Mouse (Mus musculus) embryonic facial prominence, embryonic 14.5 days (tissue): ENCODE measurements around the gene H2-DMa. TPM values are rescaled to one million over a fixed set of nuclear protein-coding genes. Genes with fewer than 3 reads are reported as not detected.

Source experiments
- ATAC-seq: fragments of 200-750 bp; cut with Nextera tagmentation; 2 replicates; pipeline ENCODE4 v1.8.0; 2017; ENCODE audit warnings: low read depth, moderate number of reproducible peaks, moderate TSS enrichment
- DNase-seq: peaks from one replicate; pipeline ENCODE4 v3.0.0-alpha.2; 2015; ENCODE audit warnings: low spot score
- H3K27ac ChIP-seq: fragments of 300-500 bp; sonication (generic); replicated peaks from 2 replicates; pipeline ENCODE4 v1.5.1; 2014; ENCODE audit warnings: low read depth, mild to moderate bottlenecking, low read length, moderate library complexity
- H3K27me3 ChIP-seq: fragments of 300-500 bp; sonication (generic); replicated peaks from 2 replicates; pipeline ENCODE4 v1.6.1; 2014; ENCODE audit warnings: low read length; ENCODE audit not compliant: control insufficient read depth, insufficient read depth
- H3K36me3 ChIP-seq: fragments of 300-500 bp; sonication (generic); 2 replicates; pipeline ENCODE4 v1.6.1; 2014; ENCODE audit warnings: low read length, mixed read lengths; ENCODE audit not compliant: control insufficient read depth, insufficient read depth
- H3K4me1 ChIP-seq: fragments of 300-500 bp; sonication (generic); 2 replicates; pipeline ENCODE4 v1.6.1; 2014; ENCODE audit warnings: antibody characterized with exemption, low read length; ENCODE audit not compliant: control insufficient read depth, insufficient read depth
- H3K4me2 ChIP-seq: fragments of 300-500 bp; sonication (generic); 2 replicates; pipeline ENCODE4 v1.6.1; 2014; ENCODE audit warnings: low read depth, mild to moderate bottlenecking, low read length, moderate library complexity, mixed read lengths
- H3K4me3 ChIP-seq: fragments of 300-500 bp; sonication (generic); 2 replicates; pipeline ENCODE4 v1.5.1; 2014; ENCODE audit warnings: low read depth, mild to moderate bottlenecking, low read length
- H3K9ac ChIP-seq: fragments of 300-500 bp; sonication (generic); 2 replicates; pipeline ENCODE4 v1.6.1; 2014; ENCODE audit warnings: low read depth, mild to moderate bottlenecking, low read length, moderate library complexity, mixed read lengths
- H3K9me3 ChIP-seq: fragments of 300-500 bp; sonication (generic); 2 replicates; pipeline ENCODE4 v1.6.1; 2016; ENCODE audit warnings: low read length; ENCODE audit not compliant: control insufficient read depth
- WGBS: fragments of 180-500 bp; shearing (Covaris S2); extraction: QIAGEN DNeasy Blood & Tissue Kit; methylation state at CpG from one replicate; pipeline ENCODE4 v1.1.7; 2014; 5-methylcytosine and 5-hydroxymethylcytosine counted together
- polyA plus RNA-seq: library from polyadenylated mRNA; unstranded; fragments of >200 nt; fragmentation: Nextera tagmentation; extraction: Ambion mirVana; gene quantifications from 2 replicates; pipeline ENCODE4 v1.2.1, GENCODE M21; 2014

The H2-DMa gene
- polyA plus RNA-seq, 1 experiment from 2014 or later: 14.9 TPM

DNA sequence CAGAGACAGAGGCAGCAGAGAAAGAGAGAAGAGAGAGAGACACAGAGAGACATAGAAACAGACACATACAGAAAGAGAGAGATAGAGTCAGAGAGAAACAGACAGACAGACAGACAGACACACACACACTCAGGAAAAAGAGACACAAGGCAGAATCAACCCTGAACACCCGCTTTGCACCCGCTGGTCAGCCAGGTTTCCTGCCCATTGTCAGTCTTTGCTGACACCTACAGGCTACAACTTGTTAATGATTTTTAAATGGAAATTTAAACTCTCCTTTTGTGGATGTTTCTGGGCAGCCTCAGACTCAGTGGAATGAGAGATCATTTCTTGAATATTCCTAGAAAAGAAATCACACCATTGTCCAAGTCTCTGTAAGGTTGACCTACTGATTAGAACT lies 49.9 kb downstream of the H2-DMa start:
- no peak for ATAC-seq
- 7% methylated on average over 2 of the region's 2 CpGs for WGBS
- Histone ChIP-seq H3K4me3 (no peak overlapping the region), H3K9ac (no peak overlapping the region), H3K27ac (no peak overlapping the region), H3K4me2 (no peak overlapping the region), H3K9me3 (peaks cover 7% of the 10 kb centered on the region; the same call in 1 of the 2 replicates), H3K4me1 (no peaks in the 10 kb centered on the region), H3K36me3 (no peaks in the 10 kb centered on the region), H3K27me3 (no peaks in the 10 kb centered on the region)
- peak; percentile 67 for DNase-seq

DNA sequence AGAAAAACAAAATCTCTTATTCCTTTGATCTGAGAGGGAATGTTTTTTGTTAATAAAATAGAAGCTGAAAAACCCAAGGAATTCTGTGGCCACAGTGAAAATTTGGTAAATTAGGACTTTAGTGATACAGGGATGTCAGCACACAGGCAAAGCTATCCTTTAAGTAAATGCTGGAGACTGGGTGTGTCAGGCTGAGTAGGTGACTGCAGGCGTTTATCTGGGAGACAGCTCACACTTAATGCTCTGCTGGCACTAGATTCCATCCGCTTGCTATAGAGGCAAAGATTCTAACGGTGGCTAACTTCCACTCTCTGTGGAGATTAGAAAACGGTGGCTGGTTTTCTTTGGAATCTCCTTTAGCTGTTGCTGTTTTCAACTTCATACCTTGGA lies 51.1 kb downstream of the H2-DMa start:
- H3K27me3 ChIP-seq: no peaks in the 10 kb centered on the region
- H3K36me3 ChIP-seq: no peaks in the 10 kb centered on the region
- DNase-seq: no peak
- H3K4me3 ChIP-seq: no peak overlapping the region
- H3K4me1 ChIP-seq: no peaks in the 10 kb centered on the region
- H3K4me2 ChIP-seq: no peak overlapping the region
- H3K27ac ChIP-seq: no peak overlapping the region
- H3K9ac ChIP-seq: no peak overlapping the region
- no peak for ATAC-seq
- WGBS: 27% methylated on average over 4 of the region's 4 CpGs
- peaks cover 7% of the 10 kb centered on the region; the same call in 1 of the 2 replicates for H3K9me3 ChIP-seq

DNA sequence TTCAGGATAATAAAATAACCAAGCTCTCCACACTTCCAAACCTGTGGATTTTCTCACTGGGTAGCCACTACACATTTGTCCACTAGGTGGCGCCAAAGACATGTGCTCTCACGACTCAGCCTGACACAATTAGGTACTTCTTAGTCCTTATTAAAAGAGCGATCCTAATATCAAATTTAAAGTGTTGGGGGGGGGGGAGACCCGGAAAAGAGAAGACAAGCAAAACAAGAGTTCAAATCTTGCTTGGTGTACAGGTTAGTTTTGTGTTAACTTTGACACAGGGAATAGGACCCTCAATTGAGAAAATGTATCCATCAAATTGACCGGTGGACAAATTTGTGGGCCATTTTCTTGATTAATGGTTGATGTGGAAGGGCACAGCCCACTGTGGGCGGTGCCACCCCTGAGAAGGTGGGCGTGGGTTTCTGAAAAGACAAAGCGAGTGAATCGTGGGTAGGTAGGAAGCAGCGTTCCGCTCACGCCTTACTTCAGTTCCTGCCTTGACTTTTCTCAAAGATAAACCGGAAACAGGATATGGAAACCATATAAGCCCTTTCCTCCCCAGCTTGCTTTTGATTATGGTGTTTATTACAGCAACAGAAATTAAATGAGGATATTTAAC lies 51.6 kb downstream of the H2-DMa start:
- 40% methylated on average over 13 of the region's 13 CpGs for WGBS
- no peak overlapping the region for H3K4me3 ChIP-seq
- ATAC-seq (no peak), DNase-seq (peak; percentile 69)
- peaks cover 7% of the 10 kb centered on the region; the same call in 1 of the 2 replicates for H3K9me3 ChIP-seq
- H3K4me2 ChIP-seq: no peak overlapping the region
- no peak overlapping the region for H3K27ac ChIP-seq
- no peaks in the 10 kb centered on the region for H3K4me1 ChIP-seq
- no peaks in the 10 kb centered on the region for H3K27me3 ChIP-seq
- H3K9ac ChIP-seq: no peak overlapping the region
- H3K36me3 ChIP-seq: no peaks in the 10 kb centered on the region

DNA sequence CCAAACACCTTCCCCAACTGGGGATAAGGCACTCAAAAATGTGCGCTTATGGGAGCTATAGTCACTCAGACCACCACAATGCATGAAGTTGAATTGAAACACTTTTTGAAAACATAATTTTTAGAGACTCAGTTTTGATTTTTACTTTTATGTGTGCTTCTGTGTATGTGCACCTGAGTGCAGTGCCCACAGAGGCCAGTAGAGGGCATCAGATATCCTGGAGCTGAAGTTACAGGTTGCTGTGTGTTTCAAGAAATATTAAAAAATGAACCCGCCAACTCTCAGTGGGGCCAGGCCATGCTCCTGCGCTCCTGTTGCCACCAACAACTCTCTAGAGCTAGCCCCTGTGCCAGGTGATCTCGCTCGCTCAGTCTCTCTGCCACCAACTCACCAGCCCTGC lies 53.2 kb downstream of the H2-DMa start:
- DNase-seq (no peak), ATAC-seq (no peak)
- no peaks in the 10 kb centered on the region for H3K36me3 ChIP-seq
- H3K9ac ChIP-seq: no peak overlapping the region
- H3K4me1 ChIP-seq: no peaks in the 10 kb centered on the region
- H3K4me3 ChIP-seq: no peak overlapping the region
- H3K9me3 ChIP-seq: peaks cover 17% of the 10 kb centered on the region; the same call in 1 of the 2 replicates
- WGBS: 94% methylated on average over 5 of the region's 5 CpGs
- H3K27ac ChIP-seq: no peak overlapping the region
- H3K4me2 ChIP-seq: no peak overlapping the region
- H3K27me3 ChIP-seq: no peaks in the 10 kb centered on the region

DNA sequence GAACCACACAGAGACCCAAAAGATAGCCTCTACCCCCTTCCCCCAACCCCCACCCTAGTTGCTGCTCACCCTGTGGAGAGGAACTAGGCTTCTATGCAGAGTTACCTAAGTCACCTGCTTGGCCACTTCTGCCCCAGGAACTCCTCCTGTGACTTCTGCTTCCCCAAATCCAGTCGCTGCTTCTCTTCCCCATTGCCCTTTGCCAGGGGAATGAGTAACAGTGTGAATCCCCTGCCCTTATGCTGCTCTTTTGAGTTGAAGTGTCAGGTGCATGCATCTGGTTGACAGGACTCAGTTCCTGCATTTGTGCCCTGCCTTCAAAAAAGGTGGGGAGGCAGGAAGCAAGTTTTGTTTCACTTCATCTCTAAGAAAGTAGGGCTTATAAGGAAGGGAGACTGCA lies 54.7 kb downstream of the H2-DMa start:
- no peaks in the 10 kb centered on the region for H3K27me3 ChIP-seq
- H3K4me1 ChIP-seq: no peaks in the 10 kb centered on the region
- no peak overlapping the region for H3K9ac ChIP-seq
- WGBS: 50% methylated on average over 1 of the region's 1 CpGs
- DNase-seq (no peak), ATAC-seq (no peak)
- H3K27ac ChIP-seq: no peak overlapping the region
- peaks cover 18% of the 10 kb centered on the region; the same call in 1 of the 2 replicates for H3K9me3 ChIP-seq
- H3K4me3 ChIP-seq: no peak overlapping the region
- H3K4me2 ChIP-seq: no peak overlapping the region
- no peaks in the 10 kb centered on the region for H3K36me3 ChIP-seq

DNA sequence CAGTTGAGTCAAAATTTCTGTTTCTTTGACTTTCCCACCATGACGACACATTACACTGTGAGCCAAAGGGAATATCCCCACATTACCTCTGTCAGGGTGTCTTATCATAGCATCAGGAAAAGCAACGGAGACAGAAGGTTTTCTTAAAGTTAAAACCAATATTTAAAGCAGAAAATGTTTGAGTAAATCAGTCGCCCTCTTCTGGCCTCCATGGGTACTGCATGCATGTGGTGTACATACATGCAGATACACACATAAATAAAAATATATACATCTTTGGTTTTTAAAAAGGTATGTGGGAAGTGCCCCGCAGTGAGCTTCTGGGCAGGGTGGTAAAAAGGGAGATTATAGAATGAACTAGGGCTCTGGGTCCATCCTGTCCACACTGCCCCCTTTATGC lies 57.8 kb downstream of the H2-DMa start:
- Histone ChIP-seq H3K9ac (no peak overlapping the region), H3K9me3 (peaks cover 17% of the 10 kb centered on the region; the same call in 1 of the 2 replicates), H3K36me3 (no peaks in the 10 kb centered on the region), H3K4me3 (no peak overlapping the region), H3K4me1 (no peaks in the 10 kb centered on the region), H3K27ac (no peak overlapping the region), H3K4me2 (no peak overlapping the region), H3K27me3 (no peaks in the 10 kb centered on the region)
- DNase-seq (no peak), ATAC-seq (no peak)
- WGBS: 69% methylated on average over 4 of the region's 4 CpGs

DNA sequence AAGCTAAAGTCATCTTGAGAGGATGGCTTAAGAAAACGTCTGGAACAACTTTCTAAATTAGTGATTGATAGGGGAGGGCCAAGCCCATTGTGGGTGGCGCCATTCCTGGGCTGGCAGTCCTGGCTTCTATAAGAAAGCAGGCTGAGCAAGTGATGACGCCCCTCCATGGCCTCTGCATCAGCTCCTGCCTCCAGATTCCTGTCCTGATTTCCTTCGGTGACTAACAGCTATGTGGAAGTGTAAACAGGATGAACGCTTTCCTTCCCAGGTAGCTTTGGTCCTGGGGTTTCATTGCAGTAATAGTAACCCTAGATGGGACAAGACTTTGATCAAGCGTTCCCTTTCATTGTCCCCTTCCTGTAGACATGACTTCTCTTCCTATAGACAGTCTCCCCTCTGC lies 59.7 kb downstream of the H2-DMa start:
- no peaks in the 10 kb centered on the region for H3K27me3 ChIP-seq
- H3K4me2 ChIP-seq: no peak overlapping the region
- 58% methylated on average over 6 of the region's 6 CpGs for WGBS

DNA sequence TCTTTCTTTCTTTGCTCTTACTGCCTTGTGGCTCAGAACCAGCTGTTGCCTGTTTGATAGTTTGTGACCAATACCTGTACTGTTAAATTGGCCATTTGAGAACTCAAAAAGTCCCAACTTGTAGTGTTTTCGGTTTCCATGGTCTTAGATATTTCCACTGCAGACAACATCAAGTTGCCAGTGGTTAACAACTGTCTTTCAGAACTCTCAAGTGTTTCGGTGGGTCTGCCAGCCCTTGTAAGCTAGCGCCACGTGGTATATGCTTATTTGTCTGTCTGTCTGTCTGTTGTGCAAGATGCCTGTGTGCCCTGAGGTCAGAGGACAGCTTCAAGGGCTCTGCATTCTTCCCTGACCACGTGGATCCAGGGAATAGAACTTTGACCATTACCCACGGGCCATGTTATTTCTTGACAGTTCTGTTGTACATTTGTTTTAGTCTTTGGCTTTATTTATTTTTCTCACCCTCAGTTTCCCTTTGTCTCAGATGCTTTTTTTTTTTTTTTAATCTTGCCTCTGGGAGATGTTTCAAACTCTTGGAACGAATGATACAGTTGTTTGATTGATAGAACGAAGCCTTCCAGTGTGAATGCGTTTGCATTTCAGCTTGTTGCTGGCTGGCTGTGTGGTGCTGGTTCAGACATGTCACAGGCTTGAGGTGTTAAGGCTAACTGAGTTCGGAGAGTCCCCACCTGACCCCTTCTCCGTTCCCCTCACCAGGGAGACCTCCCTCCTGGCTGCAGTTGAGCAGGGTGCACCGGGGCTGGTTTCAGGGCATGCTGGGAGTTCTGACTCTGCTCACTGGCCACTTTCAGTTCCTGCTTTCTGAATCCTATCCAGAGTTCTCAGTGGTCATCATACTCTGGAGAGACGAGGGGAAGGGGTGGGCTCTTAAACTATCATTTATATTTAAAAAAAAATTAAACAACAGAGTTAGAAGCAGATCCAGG lies 60.8 kb downstream of the H2-DMa start:
- DNase-seq (no peak), ATAC-seq (no peak)
- Histone ChIP-seq H3K9ac (no peak overlapping the region), H3K27me3 (no peaks in the 10 kb centered on the region), H3K4me1 (no peaks in the 10 kb centered on the region), H3K4me3 (no peak overlapping the region), H3K9me3 (peaks cover 11% of the 10 kb centered on the region; the same call in 1 of the 2 replicates), H3K27ac (no peak overlapping the region), H3K36me3 (no peaks in the 10 kb centered on the region), H3K4me2 (no peak overlapping the region)
- 64% methylated on average over 13 of the region's 13 CpGs for WGBS

More for the DNA sequence above, 59.7 kb downstream of the H2-DMa start:
- no peak overlapping the region for H3K27ac ChIP-seq
- H3K36me3 ChIP-seq: no peaks in the 10 kb centered on the region
- H3K4me1 ChIP-seq: no peaks in the 10 kb centered on the region
- ATAC-seq (no peak), DNase-seq (no peak)
- H3K9ac ChIP-seq: no peak overlapping the region
- H3K9me3 ChIP-seq: peaks cover 11% of the 10 kb centered on the region; the same call in 1 of the 2 replicates
- no peak overlapping the region for H3K4me3 ChIP-seq
